Mouse (Mus musculus) kidney, postnatal 4 days (tissue): ENCODE data around the gene Cpped1.

Experiments
- DNase-seq, 2 experiments: peaks; one replicate each; pipeline ENCODE4 v3.0.0; 2021; ENCODE audit warnings: mixed read lengths in 2 of 2

The Cpped1 gene

GRCm38 (mm10) chr16:11833474-11833873, 75.8 kb downstream of the Cpped1 start:
- DNase-seq, result no peak

GRCm38 (mm10) chr16:11828816-11829215, 80.4 kb downstream of the Cpped1 start:
- no peak for DNase-seq

GRCm38 (mm10) chr16:11824833-11825232, 84.4 kb downstream of the Cpped1 start:
- DNase-seq, result no peak

- no peak for DNase-seq
These were observed 84.9 kb downstream of the Cpped1 start for GRCm38 (mm10) chr16:11824385-11824784.

- DNase-seq, result no peak
These were observed 88.5 kb downstream of the Cpped1 start for GRCm38 (mm10) chr16:11820791-11821190.

GRCm38 (mm10) chr16:11814935-11815650, 94.2 kb downstream of the Cpped1 start:
- DNase-seq, result peak in 1 of 2 experiments; percentile 10

GRCm38 (mm10) chr16:11812119-11812518, 97.1 kb downstream of the Cpped1 start:
- peak; percentile 15 to 44 for DNase-seq

- DNase-seq, result peak in 1 of 2 experiments; percentile 6
These were observed 99.6 kb downstream of the Cpped1 start for GRCm38 (mm10) chr16:11809615-11810014.

GRCm38 (mm10) chr16:11801960-11802539, 107.2 kb downstream of the Cpped1 start:
- DNase-seq, result no peak

- no peak for DNase-seq
These were observed 113.3 kb downstream of the Cpped1 start for GRCm38 (mm10) chr16:11795758-11796460.

- no peak for DNase-seq
These were observed 114.6 kb downstream of the Cpped1 start for GRCm38 (mm10) chr16:11794628-11795027.

- no peak for DNase-seq
These were observed 115.9 kb downstream of the Cpped1 start for GRCm38 (mm10) chr16:11793391-11793790.

- DNase-seq, result no peak
These were observed 118.8 kb downstream of the Cpped1 start for GRCm38 (mm10) chr16:11790476-11790875.

- no peak for DNase-seq
These were observed 123.4 kb downstream of the Cpped1 start for GRCm38 (mm10) chr16:11785806-11786205.

GRCm38 (mm10) chr16:11784354-11784753, 124.9 kb downstream of the Cpped1 start:
- no peak for DNase-seq

- DNase-seq, result no peak
These were observed 125.9 kb downstream of the Cpped1 start for GRCm38 (mm10) chr16:11783337-11783736.

- DNase-seq, result no peak
These were observed 127.2 kb downstream of the Cpped1 start for GRCm38 (mm10) chr16:11782082-11782481.

GRCm38 (mm10) chr16:11778715-11779460, 130.4 kb downstream of the Cpped1 start:
- no peak for DNase-seq

GRCm38 (mm10) chr16:11778191-11778590, 131.1 kb downstream of the Cpped1 start:
- no peak for DNase-seq

GRCm38 (mm10) chr16:11776528-11776927, 132.7 kb downstream of the Cpped1 start:
- DNase-seq, result peak in 1 of 2 experiments; percentile 8

GRCm38 (mm10) chr16:11774321-11774720, 134.9 kb downstream of the Cpped1 start:
- no peak for DNase-seq

- no peak for DNase-seq
These were observed 136.9 kb downstream of the Cpped1 start for GRCm38 (mm10) chr16:11772318-11772717.

GRCm38 (mm10) chr16:11757951-11758350, 151.3 kb downstream of the Cpped1 start:
- DNase-seq, result no peak
